Mouse (Mus musculus): ENCODE results near the gene Arhgef10l. TPM values are rescaled to one million over a fixed set of nuclear protein-coding genes. Genes with fewer than 3 reads are reported as not detected.

The Arhgef10l gene
- polyA plus RNA-seq, 1 experiment from 2014 or later, result 34.1 TPM

GRCm38 (mm10) chr4:140504921-140505607, 160.7 kb downstream of the Arhgef10l start:
- ChIA-PET CTCF (no interaction called here), POLR2A (interaction anchor here (0.6 kb wide), 2 partner anchors 16 to 592 kb away, joined by 3 read pairs; no protein-coding TSS in a partner anchor)
- no peak for TF ChIP-seq CTCF (IDR thresholded peaks at IDR 0.05)
- no peaks in the 10 kb centered on the region for H3K27me3 ChIP-seq
- no peak for DNase-seq (ENCODE audit: low read depth, low spot score)
- in situ Hi-C loops (cut with MboI; ENCODE audit: low pct_unique_long_range_greater_than_20kb), result no loop called here
- no peak for ATAC-seq

GRCm38 (mm10) chr4:140504067-140504913, 161.5 kb downstream of the Arhgef10l start:
- ATAC-seq, result no peak

GRCm38 (mm10) chr4:140500766-140501165, 165.0 kb downstream of the Arhgef10l start:
- DNase-seq (ENCODE audit: low read depth, low spot score), result no peak

More at GRCm38 (mm10) chr4:140504067-140504913, 161.5 kb downstream of the Arhgef10l start:
- DNase-seq (ENCODE audit: low read depth, low spot score), result no peak
- ChIA-PET POLR2A (interaction anchor here (0.6 kb wide), 2 partner anchors 17 to 592 kb away, joined by 3 read pairs; no protein-coding TSS in a partner anchor), CTCF (no interaction called here)
- H3K27me3 ChIP-seq, result no peaks in the 10 kb centered on the region
- TF ChIP-seq CTCF (IDR thresholded peaks at IDR 0.05), result no peak
- in situ Hi-C loops (cut with MboI; ENCODE audit: low pct_unique_long_range_greater_than_20kb), result no loop called here

GRCm38 (mm10) chr4:140499571-140499970, 166.2 kb downstream of the Arhgef10l start:
- H3K27me3 ChIP-seq, result no peaks in the 10 kb centered on the region
- ChIA-PET POLR2A (no interaction called here), CTCF (no interaction called here)
- no peak for DNase-seq (ENCODE audit: low read depth, low spot score)
- TF ChIP-seq CTCF (IDR thresholded peaks at IDR 0.05), result no peak
- ATAC-seq, result no peak
- in situ Hi-C loops (cut with MboI; ENCODE audit: low pct_unique_long_range_greater_than_20kb), result no loop called here

More at GRCm38 (mm10) chr4:140500766-140501165, 165.0 kb downstream of the Arhgef10l start:
- H3K27me3 ChIP-seq, result no peaks in the 10 kb centered on the region
- in situ Hi-C loops (cut with MboI; ENCODE audit: low pct_unique_long_range_greater_than_20kb), result no loop called here
- ChIA-PET CTCF (no interaction called here), POLR2A (no interaction called here)
- no peak for TF ChIP-seq CTCF (IDR thresholded peaks at IDR 0.05)
- no peak for ATAC-seq

GRCm38 (mm10) chr4:140497169-140497568, 168.6 kb downstream of the Arhgef10l start:
- CTCF ChIA-PET, result no interaction called here
- no peaks in the 10 kb centered on the region for H3K27me3 ChIP-seq
- no peak for DNase-seq (ENCODE audit: low read depth, low spot score)
- no peak for ATAC-seq
- POLR2A ChIA-PET, result no interaction called here
- TF ChIP-seq CTCF (IDR thresholded peaks at IDR 0.05), result no peak
- in situ Hi-C loops (cut with MboI; ENCODE audit: low pct_unique_long_range_greater_than_20kb), result no loop called here

GRCm38 (mm10) chr4:140491555-140491954, 174.3 kb downstream of the Arhgef10l start:
- peaks cover 6% of the 10 kb centered on the region for H3K27me3 ChIP-seq
- POLR2A ChIA-PET, result no interaction called here
- no peak for DNase-seq (ENCODE audit: low read depth, low spot score)
- no peak for ATAC-seq
- CTCF ChIA-PET, result interaction anchor here (1.0 kb wide), 1 partner anchor 15 kb away, joined by 3 read pairs; no protein-coding TSS in a partner anchor
- in situ Hi-C loops (cut with MboI; ENCODE audit: low pct_unique_long_range_greater_than_20kb), result no loop called here
- no peak for TF ChIP-seq CTCF (IDR thresholded peaks at IDR 0.05)

GRCm38 (mm10) chr4:140485442-140485841, 180.4 kb downstream of the Arhgef10l start:
- DNase-seq (ENCODE audit: low read depth, low spot score) (no peak), ATAC-seq (no peak)
- peaks cover 6% of the 10 kb centered on the region for H3K27me3 ChIP-seq
- TF ChIP-seq CTCF (IDR thresholded peaks at IDR 0.05), result no peak
- CTCF ChIA-PET, result no interaction called here
- POLR2A ChIA-PET, result no interaction called here
- in situ Hi-C loops (cut with MboI; ENCODE audit: low pct_unique_long_range_greater_than_20kb), result no loop called here

GRCm38 (mm10) chr4:140483134-140483533, 182.7 kb downstream of the Arhgef10l start:
- DNase-seq (ENCODE audit: low read depth, low spot score), result no peak
- POLR2A ChIA-PET, result no interaction called here
- TF ChIP-seq CTCF (IDR thresholded peaks at IDR 0.05), result no peak
- CTCF ChIA-PET, result no interaction called here
- ATAC-seq, result no peak
- no peaks in the 10 kb centered on the region for H3K27me3 ChIP-seq
- in situ Hi-C loops (cut with MboI; ENCODE audit: low pct_unique_long_range_greater_than_20kb), result no loop called here

- no peak for ATAC-seq
- no peak for TF ChIP-seq CTCF (IDR thresholded peaks at IDR 0.05)
- in situ Hi-C loops (cut with MboI; ENCODE audit: low pct_unique_long_range_greater_than_20kb), result no loop called here
- no peak for DNase-seq (ENCODE audit: low read depth, low spot score)
- ChIA-PET POLR2A (no interaction called here), CTCF (no interaction called here)
- H3K27me3 ChIP-seq, result no peaks in the 10 kb centered on the region
These were observed 185.3 kb downstream of the Arhgef10l start for GRCm38 (mm10) chr4:140480369-140481067.

GRCm38 (mm10) chr4:140475194-140475593, 190.6 kb downstream of the Arhgef10l start:
- no peak for TF ChIP-seq CTCF (IDR thresholded peaks at IDR 0.05)
- no peak for DNase-seq (ENCODE audit: low read depth, low spot score)
- H3K27me3 ChIP-seq, result no peaks in the 10 kb centered on the region
- in situ Hi-C loops (cut with MboI; ENCODE audit: low pct_unique_long_range_greater_than_20kb), result no loop called here
- POLR2A ChIA-PET, result no interaction called here
- no peak for ATAC-seq
- CTCF ChIA-PET, result no interaction called here
